Mouse (Mus musculus): ENCODE measurements around the gene Kif22. TPM values are rescaled to one million over a fixed set of nuclear protein-coding genes. Genes with fewer than 3 reads are reported as not detected.

The Kif22 gene
- 8.7 TPM for polyA plus RNA-seq (2015; fragmentation: Illumina TruSeq; extraction: RNeasy Lipid Tissue Mini Kit (QIAGEN cat#74804); ENCODE audit: low read depth, low replicate concordance)

GRCm38 (mm10) chr7:127041851-127042672 is at the start of gene Kif22:
Kif22 (minus strand) TSS chr7:127042471.

DNA sequence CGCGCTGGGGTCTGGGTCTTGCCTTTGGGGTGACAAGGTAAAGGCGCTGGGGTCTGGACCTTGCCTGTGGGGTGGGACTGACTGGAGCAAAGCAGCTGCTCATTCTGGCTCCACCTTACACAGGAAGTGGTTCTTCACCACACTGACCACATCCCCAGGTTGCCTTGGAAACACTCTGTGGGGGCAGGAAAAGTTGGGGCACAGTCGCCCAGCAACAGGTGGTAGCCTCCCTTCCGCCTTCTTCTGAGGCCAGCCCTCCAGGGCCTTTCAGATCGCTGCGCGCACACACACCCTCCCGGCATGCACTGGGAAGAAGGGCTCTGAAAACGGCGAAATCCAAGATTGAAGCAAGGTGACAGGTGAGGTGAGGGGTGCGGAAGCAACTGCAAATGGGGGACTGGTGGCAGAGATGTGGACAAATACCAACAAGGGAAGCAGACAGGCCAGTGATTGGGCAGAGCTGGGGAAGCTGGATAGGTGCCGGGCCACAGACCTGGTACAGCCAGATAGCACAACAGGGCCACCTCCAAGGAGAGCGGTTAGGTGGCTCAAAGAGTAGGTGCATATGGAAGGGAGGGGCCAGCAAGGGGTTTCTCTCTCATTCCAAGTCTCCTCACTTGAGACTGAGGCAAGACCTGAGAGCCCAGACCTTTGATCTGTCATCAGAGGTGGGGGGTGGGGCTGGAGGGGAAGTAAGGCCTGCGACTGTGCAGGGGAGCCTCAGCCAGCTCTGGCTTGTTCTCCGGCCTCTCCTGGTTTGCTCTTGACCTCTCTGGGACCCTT is 49.0 kb upstream of the Kif22 start, which contains the start of gene AI467606:
Gene AI467606 (plus strand): TSS at position 246 of the 783 bp plus-strand sequence.

GRCm38 (mm10) chr7:127087278-127088010 is 45.2 kb upstream of the Kif22 start, which contains the start of gene Zg16:
Zg16 (minus strand) TSS chr7:127087328.

GRCm38 (mm10) chr7:127026984-127027726 is 15.1 kb downstream of the Kif22 start, which contains the start of gene Maz:
Maz (minus strand) TSS chr7:127027037.

GRCm38 (mm10) chr7:127020901-127021562 is 21.2 kb downstream of the Kif22 start, which contains the start of the genes Gm42742 and Prrt2:
Gm42742 (minus strand) TSS chr7:127021097.
Prrt2 (minus strand) TSS chr7:127021211.

DNA sequence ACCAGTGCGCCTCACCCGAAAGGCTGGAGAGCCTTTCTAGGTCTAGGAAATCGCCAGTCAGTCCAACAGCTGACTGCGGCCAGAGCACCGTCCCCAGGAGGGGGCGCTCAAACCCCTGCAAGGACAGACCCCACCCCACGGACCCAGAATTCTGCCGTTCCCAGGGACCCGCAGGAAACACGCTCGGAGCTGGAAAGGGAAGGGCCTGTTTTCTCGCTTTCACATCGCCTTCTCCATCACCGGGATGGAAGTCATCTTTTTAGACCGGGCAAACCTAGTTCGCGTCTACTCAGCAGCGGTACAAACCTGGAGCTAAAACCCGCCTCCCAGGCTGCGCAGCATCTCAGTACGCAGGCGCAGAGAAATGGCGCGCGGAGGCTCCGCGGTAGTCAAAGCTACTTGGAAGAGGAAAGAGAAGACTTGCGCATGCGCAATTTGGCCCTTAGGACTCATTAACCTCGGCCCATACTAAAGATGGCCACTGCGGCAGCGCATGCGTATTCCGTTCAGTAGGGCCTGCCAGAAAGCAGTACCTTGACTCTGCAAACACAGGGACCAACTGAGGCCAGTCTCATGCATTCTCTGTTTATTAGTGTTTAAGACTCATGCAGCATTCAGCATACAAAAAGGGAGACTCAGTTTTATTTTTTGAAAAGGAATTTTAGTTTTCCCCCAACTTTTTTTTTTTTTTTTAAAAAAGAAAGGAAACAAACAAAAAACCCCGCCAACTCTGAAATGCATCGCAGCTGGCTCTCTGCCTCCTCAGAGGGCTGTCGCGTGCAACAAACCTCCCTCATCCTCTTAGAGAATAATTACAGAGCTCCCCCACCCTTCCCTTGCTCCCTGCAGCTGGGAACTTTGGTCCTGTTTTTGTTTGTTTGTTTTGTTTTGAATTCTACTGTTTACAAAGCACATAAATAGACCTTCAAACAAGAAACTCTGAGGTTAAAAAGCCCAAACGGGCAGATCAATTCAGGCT is 25.0 kb downstream of the Kif22 start, which contains the start of gene Pagr1a:
Gene Pagr1a (minus strand): TSS at position 382 of the 979 bp plus-strand sequence.

DNA sequence TGATC is 26.0 kb downstream of the Kif22 start, which contains the start of gene Pagr1b:
Gene Pagr1b (minus strand): TSS at position 4 of the 5 bp plus-strand sequence.

DNA sequence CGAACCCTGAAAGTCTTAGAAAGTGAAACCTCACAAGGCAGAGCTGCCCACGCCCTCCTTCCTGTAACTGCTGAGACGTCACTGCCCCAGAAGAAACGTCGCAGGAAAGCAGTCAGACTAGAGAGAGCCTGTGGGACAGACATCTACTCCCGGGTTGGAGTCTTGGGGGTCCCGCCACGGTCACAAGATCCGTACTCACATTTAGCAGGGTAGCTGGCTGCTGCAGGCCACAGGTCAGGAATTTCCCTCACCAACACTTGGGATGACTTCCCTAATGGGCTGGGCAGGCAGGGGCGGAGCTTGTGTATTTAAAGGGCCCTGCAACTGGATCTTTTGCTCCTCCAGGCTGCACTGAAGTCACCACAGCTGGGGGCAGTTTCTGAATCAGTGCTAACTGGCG is 28.0 kb downstream of the Kif22 start, which contains the start of gene Mvp:
Gene Mvp (minus strand): TSS at position 302 of the 400 bp plus-strand sequence.

Other genes with a start within 250 kb of the Kif22 start
- gene Ppp4c, start 250.0 kb downstream of the Kif22 start, polyA plus RNA-seq (2015; fragmentation: Illumina TruSeq; extraction: RNeasy Lipid Tissue Mini Kit (QIAGEN cat#74804); ENCODE audit: low read depth, low replicate concordance), result 61.6 TPM
- gene Fam57b, start 244.8 kb downstream of the Kif22 start, polyA plus RNA-seq (2015; fragmentation: Illumina TruSeq; extraction: RNeasy Lipid Tissue Mini Kit (QIAGEN cat#74804); ENCODE audit: low read depth, low replicate concordance), result 55.7 TPM
- gene 4930451I11Rik, start 210.8 kb downstream of the Kif22 start, polyA plus RNA-seq (2015; fragmentation: Illumina TruSeq; extraction: RNeasy Lipid Tissue Mini Kit (QIAGEN cat#74804); ENCODE audit: low read depth, low replicate concordance), result not detected
- gene Doc2a, start 195.1 kb downstream of the Kif22 start, polyA plus RNA-seq (2015; fragmentation: Illumina TruSeq; extraction: RNeasy Lipid Tissue Mini Kit (QIAGEN cat#74804); ENCODE audit: low read depth, low replicate concordance), result 32.7 TPM
- 46.0 TPM for gene Hirip3, start 180.5 kb downstream of the Kif22 start, polyA plus RNA-seq (2015; fragmentation: Illumina TruSeq; extraction: RNeasy Lipid Tissue Mini Kit (QIAGEN cat#74804); ENCODE audit: low read depth, low replicate concordance)
- 57.0 TPM for gene Ino80e, start 180.1 kb downstream of the Kif22 start, polyA plus RNA-seq (2015; fragmentation: Illumina TruSeq; extraction: RNeasy Lipid Tissue Mini Kit (QIAGEN cat#74804); ENCODE audit: low read depth, low replicate concordance)
- 79.3 TPM for gene Taok2, start 157.8 kb downstream of the Kif22 start, polyA plus RNA-seq (2015; fragmentation: Illumina TruSeq; extraction: RNeasy Lipid Tissue Mini Kit (QIAGEN cat#74804); ENCODE audit: low read depth, low replicate concordance)
- 29.0 TPM for gene Tmem219, start 119.6 kb downstream of the Kif22 start, polyA plus RNA-seq (2015; fragmentation: Illumina TruSeq; extraction: RNeasy Lipid Tissue Mini Kit (QIAGEN cat#74804); ENCODE audit: low read depth, low replicate concordance)
- gene Kctd13, start 113.6 kb downstream of the Kif22 start, polyA plus RNA-seq (2015; fragmentation: Illumina TruSeq; extraction: RNeasy Lipid Tissue Mini Kit (QIAGEN cat#74804); ENCODE audit: low read depth, low replicate concordance), result 159 TPM
- gene Asphd1, start 92.9 kb downstream of the Kif22 start, polyA plus RNA-seq (2015; fragmentation: Illumina TruSeq; extraction: RNeasy Lipid Tissue Mini Kit (QIAGEN cat#74804); ENCODE audit: low read depth, low replicate concordance), result 39.0 TPM
- 234 TPM for gene Sez6l2, start 91.9 kb downstream of the Kif22 start, polyA plus RNA-seq (2015; fragmentation: Illumina TruSeq; extraction: RNeasy Lipid Tissue Mini Kit (QIAGEN cat#74804); ENCODE audit: low read depth, low replicate concordance)
- gene Cdipt, start 66.6 kb downstream of the Kif22 start, polyA plus RNA-seq (2015; fragmentation: Illumina TruSeq; extraction: RNeasy Lipid Tissue Mini Kit (QIAGEN cat#74804); ENCODE audit: low read depth, low replicate concordance), result 168 TPM
- gene Cdiptos, start 66.4 kb downstream of the Kif22 start, polyA plus RNA-seq (2015; fragmentation: Illumina TruSeq; extraction: RNeasy Lipid Tissue Mini Kit (QIAGEN cat#74804); ENCODE audit: low read depth, low replicate concordance), result 0.82 TPM
- gene Mvp, start 27.9 kb downstream of the Kif22 start, polyA plus RNA-seq (2015; fragmentation: Illumina TruSeq; extraction: RNeasy Lipid Tissue Mini Kit (QIAGEN cat#74804); ENCODE audit: low read depth, low replicate concordance), result 4.3 TPM
- gene Pagr1b, start 26.0 kb downstream of the Kif22 start, polyA plus RNA-seq (2015; fragmentation: Illumina TruSeq; extraction: RNeasy Lipid Tissue Mini Kit (QIAGEN cat#74804); ENCODE audit: low read depth, low replicate concordance), result not detected
- gene Pagr1a, start 25.1 kb downstream of the Kif22 start, polyA plus RNA-seq (2015; fragmentation: Illumina TruSeq; extraction: RNeasy Lipid Tissue Mini Kit (QIAGEN cat#74804); ENCODE audit: low read depth, low replicate concordance), result 21.8 TPM
- gene Gm42742, start 21.4 kb downstream of the Kif22 start, polyA plus RNA-seq (2015; fragmentation: Illumina TruSeq; extraction: RNeasy Lipid Tissue Mini Kit (QIAGEN cat#74804); ENCODE audit: low read depth, low replicate concordance), result 57.4 TPM
- gene Prrt2, start 21.3 kb downstream of the Kif22 start, polyA plus RNA-seq (2015; fragmentation: Illumina TruSeq; extraction: RNeasy Lipid Tissue Mini Kit (QIAGEN cat#74804); ENCODE audit: low read depth, low replicate concordance), result 205 TPM
- gene Maz, start 15.4 kb downstream of the Kif22 start, polyA plus RNA-seq (2015; fragmentation: Illumina TruSeq; extraction: RNeasy Lipid Tissue Mini Kit (QIAGEN cat#74804); ENCODE audit: low read depth, low replicate concordance), result 137 TPM
- not detected for gene Zg16, start 44.9 kb upstream of the Kif22 start, polyA plus RNA-seq (2015; fragmentation: Illumina TruSeq; extraction: RNeasy Lipid Tissue Mini Kit (QIAGEN cat#74804); ENCODE audit: low read depth, low replicate concordance)
- gene AI467606, start 48.9 kb upstream of the Kif22 start, polyA plus RNA-seq (2015; fragmentation: Illumina TruSeq; extraction: RNeasy Lipid Tissue Mini Kit (QIAGEN cat#74804); ENCODE audit: low read depth, low replicate concordance), result 2.3 TPM
- 0.36 TPM for gene Qprt, start 79.8 kb upstream of the Kif22 start, polyA plus RNA-seq (2015; fragmentation: Illumina TruSeq; extraction: RNeasy Lipid Tissue Mini Kit (QIAGEN cat#74804); ENCODE audit: low read depth, low replicate concordance)
- 0.21 TPM for gene Spn, start 95.4 kb upstream of the Kif22 start, polyA plus RNA-seq (2015; fragmentation: Illumina TruSeq; extraction: RNeasy Lipid Tissue Mini Kit (QIAGEN cat#74804); ENCODE audit: low read depth, low replicate concordance)
- gene Cd2bp2, start 153.6 kb upstream of the Kif22 start, polyA plus RNA-seq (2015; fragmentation: Illumina TruSeq; extraction: RNeasy Lipid Tissue Mini Kit (QIAGEN cat#74804); ENCODE audit: low read depth, low replicate concordance), result 74.5 TPM
- 53.6 TPM for gene Tbc1d10b, start 166.0 kb upstream of the Kif22 start, polyA plus RNA-seq (2015; fragmentation: Illumina TruSeq; extraction: RNeasy Lipid Tissue Mini Kit (QIAGEN cat#74804); ENCODE audit: low read depth, low replicate concordance)
- gene Mylpf, start 166.4 kb upstream of the Kif22 start, polyA plus RNA-seq (2015; fragmentation: Illumina TruSeq; extraction: RNeasy Lipid Tissue Mini Kit (QIAGEN cat#74804); ENCODE audit: low read depth, low replicate concordance), result 5.3 TPM
- 14.3 TPM for gene Zfp553, start 190.6 kb upstream of the Kif22 start, polyA plus RNA-seq (2015; fragmentation: Illumina TruSeq; extraction: RNeasy Lipid Tissue Mini Kit (QIAGEN cat#74804); ENCODE audit: low read depth, low replicate concordance)
- 6.4 TPM for gene Sept1, start 190.7 kb upstream of the Kif22 start, polyA plus RNA-seq (2015; fragmentation: Illumina TruSeq; extraction: RNeasy Lipid Tissue Mini Kit (QIAGEN cat#74804); ENCODE audit: low read depth, low replicate concordance)
- 23.6 TPM for gene Zfp771, start 201.8 kb upstream of the Kif22 start, polyA plus RNA-seq (2015; fragmentation: Illumina TruSeq; extraction: RNeasy Lipid Tissue Mini Kit (QIAGEN cat#74804); ENCODE audit: low read depth, low replicate concordance)
- 44.7 TPM for gene Dctpp1, start 218.2 kb upstream of the Kif22 start, polyA plus RNA-seq (2015; fragmentation: Illumina TruSeq; extraction: RNeasy Lipid Tissue Mini Kit (QIAGEN cat#74804); ENCODE audit: low read depth, low replicate concordance)
- gene Sephs2, start 231.6 kb upstream of the Kif22 start, polyA plus RNA-seq (2015; fragmentation: Illumina TruSeq; extraction: RNeasy Lipid Tissue Mini Kit (QIAGEN cat#74804); ENCODE audit: low read depth, low replicate concordance), result 35.9 TPM

All from brain, adult 10 weeks (tissue).